Mouse (Mus musculus) erythroblast, embryonic 14.5 days (primary cell): ENCODE data around the gene Mobp. TPM values are rescaled to one million over a fixed set of nuclear protein-coding genes. Genes with fewer than 3 reads are reported as not detected.
"Not testable (repeated sequence)": the region's sequence is repeated elsewhere in the genome, so short reads cannot be mapped to it uniquely, and the experiment has no call there.

Experiments
- H3K27me3 ChIP-seq: 2 replicates; pipeline ENCODE4 v1.6.1; 2012; ENCODE audit warnings: inconsistent platforms; ENCODE audit not compliant: control insufficient read depth
- H3K36me3 ChIP-seq: 2 replicates; pipeline ENCODE4 v1.6.1; 2012; ENCODE audit warnings: mild to moderate bottlenecking, inconsistent platforms; ENCODE audit not compliant: control insufficient read depth
- H3K4me1 ChIP-seq: 2 replicates; pipeline ENCODE4 v1.6.1; 2012; ENCODE audit warnings: inconsistent platforms; ENCODE audit not compliant: control insufficient read depth
- H3K4me3 ChIP-seq: replicated peaks from 2 replicates; pipeline ENCODE3; 2012; ENCODE audit warnings: moderate library complexity, mild to moderate bottlenecking, inconsistent platforms
- H3K9me3 ChIP-seq: 2 replicates; pipeline ENCODE4 v1.6.1; 2012; ENCODE audit warnings: low read length, inconsistent platforms, mixed read lengths; ENCODE audit not compliant: control insufficient read depth
- GATA1 ChIP-seq: IDR thresholded peaks from 2 replicates; pipeline ENCODE4 v1.6.1; 2012; ENCODE audit warnings: low read length, inconsistent platforms, mixed read lengths
- TAL1 ChIP-seq: IDR thresholded peaks from 3 replicates; pipeline ENCODE4 v1.6.1; 2012; ENCODE audit warnings: low read length, inconsistent platforms, mixed read lengths
- polyA plus RNA-seq: library from polyadenylated mRNA; stranded (reverse); fragments of >175 nt; gene quantifications from 2 replicates; pipeline ENCODE4 v1.2.3, GENCODE M21; 2012

Gene Mobp
- 0.03 TPM in 1 of 2 replicates, not detected in the other for polyA plus RNA-seq

- H3K27me3 ChIP-seq = no peaks in the 10 kb centered on the region; the same call in 1 of the 2 replicates
- no peaks in the 10 kb centered on the region for H3K9me3 ChIP-seq
- TF ChIP-seq GATA1 = no peak
- no peak for TF ChIP-seq TAL1
- H3K4me3 ChIP-seq = no peak within 1 kb of the TSS
- H3K4me1 ChIP-seq = no peaks in the 10 kb centered on the region; the same call in 1 of the 2 replicates
- no peaks in the 10 kb centered on the region for H3K36me3 ChIP-seq
These were observed at the start of gene Mobp for GRCm38 (mm10) chr9:120149222-120149828. Gene Mobp, plus strand, starts transcription at chr9:120149707.

- peaks cover 11% of the 10 kb centered on the region for H3K9me3 ChIP-seq
- no peaks in the 10 kb centered on the region for H3K27me3 ChIP-seq
- no peaks in the 10 kb centered on the region for H3K36me3 ChIP-seq
- TF ChIP-seq GATA1 (no peak), TAL1 (no peak)
- no peak overlapping the region for H3K4me3 ChIP-seq
- H3K4me1 ChIP-seq = peaks cover 7% of the 10 kb centered on the region; the same call in 1 of the 2 replicates
These were observed 48.3 kb upstream of the Mobp start for GRCm38 (mm10) chr9:120101165-120101564.

GRCm38 (mm10) chr9:120108953-120109352, 40.6 kb upstream of the Mobp start:
- not testable (repeated sequence) for H3K4me3 ChIP-seq, H3K9me3 ChIP-seq, H3K27me3 ChIP-seq
- Histone ChIP-seq H3K4me1 (peaks cover 41% of the 10 kb centered on the region), H3K36me3 (peaks cover 16% of the 10 kb centered on the region)

- TF ChIP-seq TAL1 (no peak), GATA1 (no peak)
These were observed 39.1 kb upstream of the Mobp start, which contains the start of gene Slc25a38 for GRCm38 (mm10) chr9:120110211-120111018. Gene Slc25a38, plus strand, starts transcription at chr9:120110374.

GRCm38 (mm10) chr9:120111156-120111945, 38.2 kb upstream of the Mobp start:
- Histone ChIP-seq H3K4me3 (peak overlapping the region; percentile 94), H3K9me3 (no peaks in the 10 kb centered on the region; the same call in 1 of the 2 replicates), H3K36me3 (peaks cover 35% of the 10 kb centered on the region), H3K4me1 (peaks cover 64% of the 10 kb centered on the region), H3K27me3 (no peaks in the 10 kb centered on the region)
- TF ChIP-seq TAL1 (no peak), GATA1 (no peak)

More at GRCm38 (mm10) chr9:120110211-120111018, 39.1 kb upstream of the Mobp start, which contains the start of gene Slc25a38:
- Histone ChIP-seq H3K36me3 (peaks cover 28% of the 10 kb centered on the region), H3K4me3 (peak within 1 kb of the TSS; percentile 94), H3K4me1 (peaks cover 55% of the 10 kb centered on the region), H3K27me3 (no peaks in the 10 kb centered on the region), H3K9me3 (no peaks in the 10 kb centered on the region; the same call in 1 of the 2 replicates)

- H3K4me3 ChIP-seq = peak overlapping the region; percentile 59
- no peaks in the 10 kb centered on the region for H3K27me3 ChIP-seq
These were observed 37.0 kb upstream of the Mobp start for GRCm38 (mm10) chr9:120112472-120112871.

GRCm38 (mm10) chr9:120113456-120113855, 36.1 kb upstream of the Mobp start:
- Histone ChIP-seq H3K36me3 (peaks cover 56% of the 10 kb centered on the region), H3K4me1 (peaks cover 85% of the 10 kb centered on the region), H3K4me3 (peak overlapping the region; percentile 59), H3K9me3 (no peaks in the 10 kb centered on the region; the same call in 1 of the 2 replicates), H3K27me3 (no peaks in the 10 kb centered on the region)
- no peak for TF ChIP-seq TAL1

More at GRCm38 (mm10) chr9:120112472-120112871, 37.0 kb upstream of the Mobp start:
- Histone ChIP-seq H3K36me3 (peaks cover 46% of the 10 kb centered on the region), H3K9me3 (no peaks in the 10 kb centered on the region; the same call in 1 of the 2 replicates), H3K4me1 (peaks cover 75% of the 10 kb centered on the region)
- TF ChIP-seq GATA1 = peak; percentile 77
- TF ChIP-seq TAL1 = peak; percentile 56; the same call in 2 of the 3 replicates

- no peaks in the 10 kb centered on the region for H3K27me3 ChIP-seq
- TF ChIP-seq TAL1 (no peak), GATA1 (no peak)
- H3K9me3 ChIP-seq = no peaks in the 10 kb centered on the region
- peaks cover 64% of the 10 kb centered on the region for H3K36me3 ChIP-seq
- H3K4me1 ChIP-seq = peaks cover 88% of the 10 kb centered on the region
- H3K4me3 ChIP-seq = peak overlapping the region; percentile 66
These were observed 35.3 kb upstream of the Mobp start for GRCm38 (mm10) chr9:120114051-120114788.
